Mouse (Mus musculus) thymus, postnatal 4 days (tissue): ENCODE measurements around the gene Elane.
A peak's percentile ranks its signal among the peaks of the same experiment; 100 is the strongest.

Experiments used
- DNase-seq: peaks from one replicate; pipeline ENCODE4 v3.0.0; 2021

Elane gene

GRCm38 (mm10) chr10:79916081-79916480 lies 30.0 kb downstream of the Elane start:
- no peak for DNase-seq

- DNase-seq = peak; percentile 93
Observed at GRCm38 (mm10) chr10:79916808-79917531, 30.9 kb downstream of the Elane start, which contains the start of gene Kiss1r. Gene Kiss1r (plus strand): TSS chr10:79916971.

GRCm38 (mm10) chr10:79917532-79918100 lies 31.6 kb downstream of the Elane start:
- DNase-seq = no peak

GRCm38 (mm10) chr10:79918231-79919078 lies 32.4 kb downstream of the Elane start:
- DNase-seq = no peak

GRCm38 (mm10) chr10:79919251-79919849 lies 33.3 kb downstream of the Elane start:
- peak; percentile 64 for DNase-seq

- no peak for DNase-seq
Observed at GRCm38 (mm10) chr10:79920056-79920890, 34.2 kb downstream of the Elane start.

- DNase-seq = peak; percentile 67
Observed at GRCm38 (mm10) chr10:79920958-79921535, 35.0 kb downstream of the Elane start, which contains the start of gene R3hdm4. Gene R3hdm4 (minus strand): TSS chr10:79921208.

- peak; percentile 49 for DNase-seq
Observed at GRCm38 (mm10) chr10:79921572-79921971, 35.5 kb downstream of the Elane start.

GRCm38 (mm10) chr10:79924998-79925784 lies 39.1 kb downstream of the Elane start:
- peak; percentile 97 for DNase-seq

GRCm38 (mm10) chr10:79925785-79926490 lies 39.9 kb downstream of the Elane start:
- peak; percentile 63 for DNase-seq

- DNase-seq = peak; percentile 91
Observed at GRCm38 (mm10) chr10:79926491-79927323, 40.7 kb downstream of the Elane start, which contains the start of gene Arid3a. Gene Arid3a (plus strand): TSS chr10:79927043.

- peak; percentile 86 for DNase-seq
Observed at GRCm38 (mm10) chr10:79927324-79928029, 41.4 kb downstream of the Elane start.

- DNase-seq = peak; percentile 56
Observed at GRCm38 (mm10) chr10:79928030-79928694, 42.1 kb downstream of the Elane start.

GRCm38 (mm10) chr10:79928907-79929701 lies 43.1 kb downstream of the Elane start:
- DNase-seq = no peak

GRCm38 (mm10) chr10:79929967-79930825 lies 44.1 kb downstream of the Elane start:
- DNase-seq = no peak

- DNase-seq = no peak
Observed at GRCm38 (mm10) chr10:79930826-79931186, 44.8 kb downstream of the Elane start.
